Mouse (Mus musculus) embryonic facial prominence, embryonic 13.5 days (tissue): ENCODE data around the gene Rps6kb2. TPM values are rescaled to one million over a fixed set of nuclear protein-coding genes. Genes with fewer than 3 reads are reported as not detected.
"Not testable (repeated sequence)": the region's sequence is repeated elsewhere in the genome, so short reads cannot be mapped to it uniquely, and the experiment has no call there.

Source experiments
- ATAC-seq: fragments of 200-750 bp; cut with Nextera tagmentation; 2 replicates; pipeline ENCODE4 v1.8.0; 2017; ENCODE audit warnings: low read depth; ENCODE audit not compliant: insufficient number of reproducible peaks, insufficient read depth, low FRiP score, low TSS enrichment
- H3K27ac ChIP-seq: fragments of 300-500 bp; sonication (generic); 2 replicates; pipeline ENCODE4 v1.5.1; 2015; ENCODE audit warnings: moderate library complexity, mild to moderate bottlenecking, inconsistent platforms
- H3K27me3 ChIP-seq: fragments of 300-500 bp; sonication (generic); 2 replicates; pipeline ENCODE4 v1.6.1; 2015; ENCODE audit warnings: mild to moderate bottlenecking, inconsistent platforms
- H3K36me3 ChIP-seq: fragments of 300-500 bp; sonication (generic); 2 replicates; pipeline ENCODE4 v1.6.1; 2015; ENCODE audit warnings: mild to moderate bottlenecking, inconsistent platforms
- H3K4me1 ChIP-seq: fragments of 300-500 bp; sonication (generic); 2 replicates; pipeline ENCODE4 v1.6.1; 2015; ENCODE audit warnings: inconsistent platforms
- H3K4me2 ChIP-seq: fragments of 300-500 bp; sonication (generic); 2 replicates; pipeline ENCODE4 v1.6.1; 2015; ENCODE audit warnings: moderate library complexity, mild to moderate bottlenecking, inconsistent platforms
- H3K4me3 ChIP-seq: fragments of 300-500 bp; sonication (generic); 2 replicates; pipeline ENCODE4 v1.5.1; 2015; ENCODE audit warnings: mild to moderate bottlenecking, inconsistent platforms
- H3K9ac ChIP-seq: fragments of 300-500 bp; sonication (generic); 2 replicates; pipeline ENCODE4 v1.6.1; 2015; ENCODE audit warnings: mild to moderate bottlenecking, inconsistent platforms
- H3K9me3 ChIP-seq: fragments of 300-500 bp; sonication (generic); 2 replicates; pipeline ENCODE4 v1.6.1; 2016; ENCODE audit warnings: inconsistent platforms
- WGBS: fragments of 180-500 bp; shearing (Covaris S2); methylation state at CpG from one replicate; pipeline ENCODE4 v1.1.7; 2015; ENCODE audit warnings: mixed read lengths; 5-methylcytosine and 5-hydroxymethylcytosine counted together
- polyA plus RNA-seq: library from polyadenylated mRNA; unstranded; fragments of >200 nt; fragmentation: Nextera tagmentation; extraction: Ambion mirVana; gene quantifications from 2 replicates; pipeline ENCODE4 v1.2.1, GENCODE M21; 2015

Rps6kb2 gene
- polyA plus RNA-seq, 1 experiment from 2014 or later: 69.6 TPM

DNA sequence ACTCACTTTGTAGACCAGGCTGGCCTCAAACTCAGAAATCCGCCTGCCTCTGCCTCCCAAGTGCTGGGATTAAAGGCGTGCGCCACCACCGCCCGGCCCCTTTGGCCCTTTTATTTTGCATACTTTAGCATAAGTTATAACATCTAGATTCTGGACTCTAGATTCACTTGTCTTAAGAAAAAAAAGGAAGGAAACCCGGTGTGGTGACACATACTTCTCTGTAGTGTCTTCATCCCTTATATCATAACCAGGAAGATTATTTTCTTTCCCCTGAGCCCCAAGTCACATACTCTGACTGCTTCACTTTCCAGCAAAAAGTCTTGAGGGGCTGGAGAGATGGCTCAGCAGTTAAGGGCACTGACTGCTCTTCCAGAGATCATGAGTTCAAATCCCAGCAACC lies 41.3 kb downstream of the Rps6kb2 start:
- H3K27me3 ChIP-seq, H3K9ac ChIP-seq, ATAC-seq, H3K9me3 ChIP-seq: not testable (repeated sequence)
- Histone ChIP-seq H3K4me3 (0 out of 2 replicates have a peak overlapping the region, but pooled peaks have one; percentile 52), H3K4me1 (peaks cover 39% of the 10 kb centered on the region), H3K36me3 (peaks cover 12% of the 10 kb centered on the region), H3K27ac (peak overlapping the region; percentile 85; the same call in 1 of the 2 replicates), H3K4me2 (peak overlapping the region; percentile 61)
- 50% methylated on average over 6 of the region's 6 CpGs for whole genome bisulfite sequencing

DNA sequence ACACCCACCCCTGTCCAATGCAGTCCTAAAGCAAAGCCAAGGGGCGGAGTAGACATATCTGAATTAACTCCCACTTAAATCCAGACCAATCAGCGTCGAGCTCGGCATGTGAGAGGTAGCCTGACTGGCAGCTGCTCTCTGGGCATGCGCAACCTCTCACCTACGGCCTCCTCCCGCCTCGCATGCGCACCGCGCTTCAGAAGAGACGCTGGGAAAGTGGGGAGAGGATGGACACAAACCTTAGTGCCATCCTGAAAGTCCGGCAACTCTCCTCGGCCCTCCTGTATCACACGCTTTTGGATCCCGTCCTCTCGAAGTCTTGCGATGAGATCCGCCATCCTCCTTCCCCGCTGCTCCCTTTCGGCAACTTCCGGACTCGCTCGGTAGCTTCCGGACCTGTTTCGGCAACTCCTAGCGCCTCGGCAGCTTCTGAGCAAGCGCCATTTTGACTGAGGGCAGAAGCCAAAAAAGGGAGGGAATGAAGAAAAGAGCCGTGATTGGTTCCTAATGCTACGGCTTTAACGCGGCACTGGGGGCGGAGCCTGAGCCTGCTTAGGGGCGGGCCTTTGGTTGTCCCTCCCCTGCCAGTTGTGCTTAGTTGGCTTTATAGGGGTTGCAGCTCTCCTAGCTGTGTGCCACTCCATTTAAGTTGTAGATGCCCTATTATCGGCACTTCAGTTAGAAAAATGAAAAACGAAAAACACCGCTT lies 41.9 kb downstream of the Rps6kb2 start:
- Histone ChIP-seq H3K36me3 (peaks cover 18% of the 10 kb centered on the region), H3K4me2 (peak overlapping the region; percentile 61), H3K27me3 (no peaks in the 10 kb centered on the region), H3K9me3 (no peaks in the 10 kb centered on the region), H3K4me3 (peak overlapping the region; percentile 52), H3K4me1 (peaks cover 34% of the 10 kb centered on the region), H3K27ac (peak overlapping the region; percentile 85), H3K9ac (peak overlapping the region; percentile 78)
- 3% methylated on average over 38 of the region's 38 CpGs for WGBS
- peak; percentile 60 for ATAC-seq

DNA sequence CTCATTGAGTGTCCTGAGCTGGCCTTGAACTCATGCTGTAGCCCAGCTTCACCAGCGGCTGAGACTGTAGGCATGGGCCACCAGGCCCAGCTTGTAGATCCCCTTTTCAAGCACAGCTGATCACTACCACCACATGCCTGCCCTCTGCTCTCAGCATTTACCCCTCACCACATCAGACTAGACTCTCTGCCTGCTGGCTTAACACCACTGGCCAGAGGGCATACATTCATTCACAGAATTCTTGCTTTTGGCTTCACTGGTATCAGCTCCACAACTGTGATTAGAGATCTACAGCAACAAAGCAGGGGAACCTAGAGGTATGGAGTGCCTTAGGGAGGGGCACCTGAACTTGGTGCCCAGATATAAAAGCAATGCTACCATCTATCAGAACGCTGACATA lies 42.7 kb downstream of the Rps6kb2 start:
- WGBS: 95% methylated on average over 2 of the region's 2 CpGs
- peak overlapping the region; percentile 52 for H3K4me3 ChIP-seq

DNA sequence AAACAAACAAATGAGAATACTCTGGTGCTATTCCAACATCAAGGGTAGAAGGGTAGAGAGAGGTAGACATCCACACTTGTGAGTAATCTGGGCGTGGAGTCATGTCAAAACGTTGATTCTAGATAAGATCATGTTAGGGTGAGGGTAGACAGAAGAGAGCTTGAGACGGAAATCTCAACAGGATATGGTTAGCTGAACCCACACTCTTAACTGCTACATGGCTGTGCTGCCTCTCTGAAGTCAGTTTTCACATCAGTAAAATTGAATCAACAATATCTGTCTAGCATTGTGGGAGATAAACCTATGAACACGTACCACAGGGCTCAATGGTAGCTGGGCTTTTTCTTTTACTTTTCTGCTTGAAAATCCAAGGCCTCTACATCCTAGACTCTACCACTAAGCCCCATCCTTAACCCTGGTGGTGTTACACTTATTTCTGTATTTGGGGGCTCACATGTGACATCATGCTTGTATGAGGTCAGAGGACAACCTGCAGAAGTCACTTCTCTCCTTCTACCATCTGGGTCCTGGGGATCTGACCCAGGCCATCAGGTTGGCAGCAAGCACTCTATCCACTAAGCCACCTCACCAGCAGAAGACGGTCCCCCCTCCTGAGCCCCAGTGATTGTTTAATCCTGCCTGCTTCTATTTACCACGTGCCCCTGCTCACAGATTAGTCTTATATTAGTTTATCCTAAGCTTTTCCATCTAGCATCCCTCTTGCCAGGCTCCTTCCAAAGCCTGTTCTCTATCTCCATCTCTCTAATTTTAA lies 43.3 kb downstream of the Rps6kb2 start:
- Histone ChIP-seq H3K4me1 (peaks cover 30% of the 10 kb centered on the region), H3K9ac (no peak overlapping the region), H3K4me3 (no peak overlapping the region), H3K27ac (no peak overlapping the region), H3K9me3 (no peaks in the 10 kb centered on the region), H3K36me3 (peaks cover 31% of the 10 kb centered on the region), H3K4me2 (peak overlapping the region; percentile 61), H3K27me3 (no peaks in the 10 kb centered on the region)
- 90% methylated on average over 6 of the region's 6 CpGs for WGBS
- ATAC-seq: no peak

More for the DNA sequence above, 42.7 kb downstream of the Rps6kb2 start:
- Histone ChIP-seq H3K27ac (no peak overlapping the region), H3K9ac (no peak overlapping the region), H3K36me3 (peaks cover 25% of the 10 kb centered on the region), H3K4me1 (peaks cover 34% of the 10 kb centered on the region), H3K4me2 (peak overlapping the region; percentile 61), H3K9me3 (no peaks in the 10 kb centered on the region), H3K27me3 (no peaks in the 10 kb centered on the region)
- no peak for ATAC-seq

DNA sequence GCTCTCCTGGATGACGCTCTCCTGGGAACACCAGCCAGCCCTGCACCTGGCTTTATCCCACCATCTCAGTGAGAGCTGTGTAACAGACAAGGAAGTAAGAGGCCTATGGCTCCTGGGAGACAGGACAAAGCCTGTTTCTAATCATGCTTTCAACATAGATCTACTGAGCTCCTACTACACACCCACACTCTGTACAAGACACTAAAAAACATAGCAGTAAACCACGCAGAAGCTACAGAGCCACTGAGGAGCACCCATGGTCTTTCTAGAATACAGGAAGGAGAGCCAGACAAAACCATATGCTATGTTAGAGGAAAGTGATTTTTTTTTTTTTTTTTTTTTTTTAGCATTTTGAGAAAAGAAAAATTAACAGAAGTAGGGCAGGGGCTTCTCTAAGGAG lies 44.8 kb downstream of the Rps6kb2 start:
- WGBS: 87% methylated on average over 2 of the region's 2 CpGs
- Histone ChIP-seq H3K4me1 (peaks cover 16% of the 10 kb centered on the region), H3K27me3 (no peaks in the 10 kb centered on the region), H3K4me2 (no peak overlapping the region), H3K4me3 (no peak overlapping the region), H3K9me3 (no peaks in the 10 kb centered on the region), H3K9ac (no peak overlapping the region), H3K36me3 (peaks cover 46% of the 10 kb centered on the region), H3K27ac (no peak overlapping the region)
- ATAC-seq: no peak

DNA sequence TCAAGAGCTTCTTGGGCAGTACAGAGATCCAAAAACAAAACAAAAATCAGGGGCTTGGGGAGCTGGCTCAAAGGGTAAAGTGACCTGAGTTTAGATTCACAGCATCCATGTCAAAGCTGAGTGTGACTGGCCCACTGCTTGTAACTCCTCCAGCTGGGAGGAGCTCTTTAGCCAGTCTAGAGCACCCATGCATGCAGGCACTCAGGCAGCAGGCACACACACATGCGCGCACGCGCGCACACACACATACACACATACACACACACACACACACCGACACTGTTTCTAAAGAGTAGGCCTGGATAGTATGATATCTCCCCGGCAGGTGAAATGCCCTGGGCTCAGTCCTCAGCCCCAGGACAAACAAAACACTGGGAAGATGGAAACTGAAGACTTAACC lies 46.1 kb downstream of the Rps6kb2 start:
- no peaks in the 10 kb centered on the region for H3K9me3 ChIP-seq
- no peak overlapping the region for H3K4me3 ChIP-seq
- H3K4me2 ChIP-seq: no peak overlapping the region
- H3K36me3 ChIP-seq: peaks cover 60% of the 10 kb centered on the region
- no peak overlapping the region for H3K9ac ChIP-seq
- no peak for ATAC-seq
- peaks cover 16% of the 10 kb centered on the region for H3K4me1 ChIP-seq
- no peaks in the 10 kb centered on the region for H3K27me3 ChIP-seq
- no peak overlapping the region for H3K27ac ChIP-seq
- WGBS: 94% methylated on average over 7 of the region's 7 CpGs

DNA sequence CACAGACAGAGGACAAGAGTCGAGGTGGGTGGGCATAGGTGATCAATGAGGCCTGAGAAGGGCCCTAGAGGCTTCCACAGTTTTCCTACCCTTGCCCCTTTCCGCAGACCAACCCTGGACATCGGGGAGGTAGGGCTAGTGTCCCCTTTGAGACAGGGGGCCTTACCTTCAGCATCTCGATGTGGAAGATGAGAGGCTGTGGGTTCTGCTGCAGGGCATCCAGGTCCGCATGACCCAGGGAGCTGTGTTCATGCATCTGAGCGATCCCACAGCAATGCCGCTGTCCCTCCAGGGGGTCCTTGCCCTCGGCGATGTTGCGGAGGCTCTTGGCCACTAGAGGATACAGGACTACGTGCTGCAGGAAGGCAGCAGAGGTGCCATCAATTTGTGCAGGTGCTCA lies 47.3 kb downstream of the Rps6kb2 start:
- no peak overlapping the region for H3K27ac ChIP-seq
- H3K9ac ChIP-seq: no peak overlapping the region
- H3K27me3 ChIP-seq: no peaks in the 10 kb centered on the region
- 84% methylated on average over 11 of the region's 11 CpGs for WGBS
- no peak for ATAC-seq
- H3K4me1 ChIP-seq: peaks cover 13% of the 10 kb centered on the region
- no peak overlapping the region for H3K4me2 ChIP-seq
- H3K9me3 ChIP-seq: no peaks in the 10 kb centered on the region
- H3K4me3 ChIP-seq: no peak overlapping the region
- peaks cover 67% of the 10 kb centered on the region for H3K36me3 ChIP-seq

DNA sequence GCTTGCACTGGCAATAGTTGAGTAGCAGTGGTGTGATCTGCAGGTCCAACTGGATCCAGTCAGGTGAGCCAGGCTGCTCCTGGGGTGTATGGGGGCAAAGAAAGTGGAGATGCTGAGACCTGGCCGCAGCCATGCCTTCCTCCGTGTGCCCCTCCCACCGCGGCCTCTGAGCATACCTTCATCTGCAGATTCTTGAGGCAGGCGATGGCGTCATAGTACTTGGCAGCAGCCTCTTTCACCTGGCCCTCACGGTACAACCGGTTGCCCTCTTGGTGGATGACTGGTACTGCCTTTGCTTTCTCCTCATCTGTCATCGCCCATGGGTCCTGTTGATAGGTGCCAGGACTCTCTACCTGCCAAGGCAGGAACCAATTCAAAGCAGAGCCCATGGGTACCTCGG lies 48.0 kb downstream of the Rps6kb2 start:
- 94% methylated on average over 10 of the region's 10 CpGs for WGBS
- H3K9me3 ChIP-seq: no peaks in the 10 kb centered on the region
- no peak overlapping the region for H3K4me2 ChIP-seq
- no peak overlapping the region for H3K9ac ChIP-seq
- no peak overlapping the region for H3K27ac ChIP-seq
- no peak for ATAC-seq
- H3K4me1 ChIP-seq: peaks cover 7% of the 10 kb centered on the region
- no peak overlapping the region for H3K4me3 ChIP-seq
- no peaks in the 10 kb centered on the region for H3K27me3 ChIP-seq
- peaks cover 67% of the 10 kb centered on the region for H3K36me3 ChIP-seq

DNA sequence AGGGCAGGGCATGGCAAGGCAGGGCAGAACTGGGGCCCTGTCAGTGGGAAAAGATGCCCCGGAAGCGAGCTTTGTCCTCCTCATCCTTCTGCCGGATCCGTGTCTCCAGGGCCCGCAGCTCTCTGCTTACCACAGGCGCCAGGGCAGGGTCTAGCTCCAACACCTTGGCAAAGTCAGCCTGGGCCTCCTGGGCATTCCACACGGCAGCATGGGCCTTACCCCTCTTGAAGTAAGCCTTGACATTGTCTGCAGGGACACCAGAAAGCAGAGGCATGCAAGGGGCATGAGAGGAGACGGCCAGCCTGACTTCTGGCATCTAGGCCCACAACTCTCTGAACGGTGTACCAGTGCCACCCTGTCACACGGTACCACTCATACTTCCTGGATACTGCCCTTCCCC lies 48.6 kb downstream of the Rps6kb2 start:
- no peak for ATAC-seq
- peaks cover 67% of the 10 kb centered on the region for H3K36me3 ChIP-seq

DNA sequence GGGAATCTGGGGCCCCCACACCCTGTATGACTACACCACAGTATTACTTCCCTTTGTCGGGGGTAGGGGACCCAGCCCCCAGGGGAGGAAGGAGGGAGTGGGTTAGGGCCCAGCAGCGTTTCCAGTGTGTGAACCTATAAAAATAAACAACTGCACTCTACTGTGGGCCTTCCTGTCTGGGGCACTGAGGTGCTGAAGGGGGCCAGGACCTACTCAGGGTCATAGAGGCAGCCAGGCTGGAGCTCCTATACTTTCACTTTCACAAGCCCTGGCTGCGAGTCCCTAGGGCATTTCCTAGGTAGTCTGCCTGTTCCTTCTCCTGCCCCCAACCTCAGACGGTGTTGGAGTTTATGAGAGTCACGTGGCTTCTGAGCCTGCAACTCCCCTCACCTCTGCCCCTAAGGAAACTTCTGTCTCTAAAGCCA lies 49.3 kb downstream of the Rps6kb2 start:
- Histone ChIP-seq H3K27ac (no peak overlapping the region), H3K27me3 (no peaks in the 10 kb centered on the region), H3K9ac (no peak overlapping the region), H3K4me2 (no peak overlapping the region), H3K36me3 (peaks cover 67% of the 10 kb centered on the region), H3K4me1 (no peaks in the 10 kb centered on the region), H3K4me3 (no peak overlapping the region), H3K9me3 (no peaks in the 10 kb centered on the region)
- 68% methylated on average over 5 of the region's 5 CpGs for WGBS
- ATAC-seq: no peak

More for the DNA sequence above, 48.6 kb downstream of the Rps6kb2 start:
- H3K9ac ChIP-seq: no peak overlapping the region
- no peaks in the 10 kb centered on the region for H3K27me3 ChIP-seq
- 89% methylated on average over 10 of the region's 10 CpGs for WGBS
- H3K9me3 ChIP-seq: no peaks in the 10 kb centered on the region
- H3K4me1 ChIP-seq: peaks cover under 1% of the 10 kb centered on the region; the same call in 1 of the 2 replicates
- no peak overlapping the region for H3K27ac ChIP-seq
- H3K4me3 ChIP-seq: no peak overlapping the region
- H3K4me2 ChIP-seq: no peak overlapping the region

DNA sequence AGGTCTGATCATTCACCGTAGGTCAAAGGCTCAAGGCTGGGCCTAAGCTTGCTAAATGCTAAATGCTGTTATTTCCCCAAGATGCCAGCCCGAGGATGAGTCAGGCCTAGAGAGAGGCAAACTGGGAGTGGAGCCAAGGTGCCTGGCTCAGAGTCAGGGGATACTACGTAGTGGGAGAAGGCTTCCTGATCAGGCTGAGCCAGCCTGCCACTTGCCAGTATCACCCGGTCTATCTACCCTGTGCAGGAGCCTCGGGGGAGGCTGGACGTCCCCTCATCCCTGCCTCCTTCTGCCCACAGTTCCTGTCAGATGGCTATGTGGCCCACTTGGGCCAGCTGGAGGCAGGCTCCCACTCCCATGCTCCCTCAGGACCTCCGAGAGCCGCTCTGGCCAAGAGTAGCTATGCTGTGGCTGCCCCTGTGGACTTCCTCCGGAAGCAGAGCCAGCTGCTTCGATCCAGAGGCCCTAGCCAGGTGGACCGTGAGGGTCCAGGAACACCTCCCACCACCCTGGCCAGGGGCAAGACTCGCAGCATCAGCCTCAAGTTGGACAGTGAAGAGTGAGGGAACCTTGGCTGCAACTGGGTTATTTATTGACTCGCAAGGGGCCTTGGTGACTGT lies 49.9 kb downstream of the Rps6kb2 start:
- H3K27me3 ChIP-seq: no peaks in the 10 kb centered on the region
- H3K36me3 ChIP-seq: peaks cover 67% of the 10 kb centered on the region
- peak overlapping the region; percentile 46; the same call in 1 of the 2 replicates for H3K9ac ChIP-seq
- H3K4me3 ChIP-seq: no peak overlapping the region
- H3K4me2 ChIP-seq: no peak overlapping the region
- 85% methylated on average over 13 of the region's 13 CpGs for WGBS
- no peak for ATAC-seq
- H3K9me3 ChIP-seq: no peaks in the 10 kb centered on the region
- no peaks in the 10 kb centered on the region for H3K4me1 ChIP-seq
- no peak overlapping the region for H3K27ac ChIP-seq
